Mouse (Mus musculus) thymus, postnatal 25 days (tissue): ENCODE measurements around the gene Ift122.
A peak's percentile ranks its signal among the peaks of the same experiment; 100 is the strongest.
"Not testable (repeated sequence)": the region's sequence is repeated elsewhere in the genome, so short reads cannot be mapped to it uniquely, and the experiment has no call there.

Experiments
- DNase-seq: peaks from one replicate; pipeline ENCODE4 v3.0.0; 2022

Gene Ift122

DNA sequence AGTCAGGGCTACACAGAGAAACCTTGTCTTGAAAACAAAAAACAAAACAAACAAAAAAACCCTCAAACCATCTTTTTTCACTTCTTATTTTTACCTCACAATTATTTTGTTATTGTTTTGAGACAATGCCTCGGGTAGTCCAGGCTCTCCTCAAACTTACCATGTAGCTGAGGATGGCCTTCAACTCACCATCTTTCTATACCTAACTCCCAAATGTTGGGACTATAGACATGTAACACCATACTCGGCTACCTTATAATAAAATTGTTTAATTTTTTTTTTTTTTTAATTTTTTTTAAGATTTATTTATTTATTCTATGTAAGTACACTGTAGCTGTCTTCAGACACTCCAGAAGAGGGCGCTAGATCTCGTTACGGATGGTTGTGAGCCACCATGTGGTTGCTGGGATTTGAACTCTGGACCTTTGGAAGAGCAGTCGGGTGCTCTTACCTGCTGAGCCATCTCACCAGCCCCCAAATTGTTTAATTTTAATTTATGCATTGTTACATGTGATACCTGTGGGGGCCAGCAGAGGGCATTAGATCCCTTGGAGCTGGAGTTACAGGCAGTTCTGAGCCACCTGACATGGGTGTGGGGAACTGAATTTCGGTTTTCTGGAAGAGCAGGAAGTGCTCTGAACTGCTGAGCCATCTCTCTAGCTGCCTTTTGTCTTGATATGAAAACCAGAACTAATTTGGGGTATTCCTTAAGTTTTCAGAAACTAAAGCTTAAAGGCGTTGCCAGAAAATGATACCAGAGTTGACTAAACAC lies 6.4 kb upstream of the Ift122 start:
- peak; percentile 76 for DNase-seq

DNA sequence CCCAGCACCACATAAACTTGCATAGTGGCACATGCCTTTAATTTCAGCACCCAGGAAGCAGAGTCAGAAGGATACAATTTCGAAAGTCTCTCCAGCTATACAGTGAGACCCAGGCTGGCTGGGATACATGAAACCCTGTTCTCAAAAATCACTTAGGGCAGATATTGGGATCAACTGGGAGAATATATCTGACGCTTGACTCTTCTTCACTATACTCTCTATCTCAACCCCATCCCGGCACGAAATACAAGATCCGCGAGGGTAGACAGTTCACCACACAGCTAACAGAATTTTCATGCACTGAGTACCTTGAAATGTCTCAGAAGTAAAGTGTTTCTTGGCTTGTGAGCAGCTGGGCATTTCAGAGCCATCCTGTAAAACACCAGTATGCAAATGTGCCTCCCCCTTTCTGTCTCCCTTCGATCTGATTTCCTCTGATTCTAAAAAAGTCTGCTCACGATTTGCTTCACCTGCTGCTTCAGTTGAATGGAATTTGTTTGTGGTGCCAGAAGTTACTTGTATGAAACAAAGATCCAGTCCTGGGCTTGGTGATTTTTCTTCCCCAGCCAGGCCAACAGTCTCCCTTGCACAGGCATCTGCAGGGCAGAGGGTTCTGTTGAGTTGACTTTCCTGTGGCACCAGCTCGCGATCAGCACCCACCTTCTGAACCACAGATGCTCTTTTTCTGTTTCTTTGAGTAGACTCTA lies 4.5 kb upstream of the Ift122 start:
- no peak for DNase-seq

DNA sequence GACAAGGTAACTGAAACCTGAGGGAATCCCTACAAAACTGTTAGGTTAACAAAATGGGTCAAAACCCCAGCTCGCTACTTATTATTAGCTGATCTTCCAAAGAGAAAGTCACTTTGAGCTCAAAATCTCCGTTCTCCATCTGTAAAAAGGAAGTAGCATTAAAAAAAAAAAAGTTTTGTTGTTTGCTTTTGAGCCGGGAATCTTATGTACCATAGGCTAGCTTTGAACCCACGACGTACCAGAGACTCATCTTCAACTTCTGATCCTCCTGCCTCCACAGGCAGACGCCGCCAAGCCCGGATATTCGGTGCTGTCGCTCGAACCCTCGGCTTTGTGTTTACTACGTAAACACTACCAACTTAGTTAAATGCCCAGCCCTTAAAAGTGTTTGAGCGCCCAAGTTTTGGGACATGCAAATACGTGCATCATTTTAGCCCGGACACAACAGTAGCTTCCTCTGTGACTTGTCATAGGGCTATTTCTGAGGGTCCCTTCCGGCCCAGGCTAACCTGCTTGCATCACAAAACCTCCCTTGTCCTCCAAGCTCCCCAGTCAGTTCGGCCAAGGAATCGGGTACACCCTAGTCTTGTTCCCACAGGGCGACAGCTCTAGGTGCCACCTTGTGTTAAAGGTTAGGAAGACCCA lies 702 bp upstream of the Ift122 start:
- DNase-seq: no peak

DNA sequence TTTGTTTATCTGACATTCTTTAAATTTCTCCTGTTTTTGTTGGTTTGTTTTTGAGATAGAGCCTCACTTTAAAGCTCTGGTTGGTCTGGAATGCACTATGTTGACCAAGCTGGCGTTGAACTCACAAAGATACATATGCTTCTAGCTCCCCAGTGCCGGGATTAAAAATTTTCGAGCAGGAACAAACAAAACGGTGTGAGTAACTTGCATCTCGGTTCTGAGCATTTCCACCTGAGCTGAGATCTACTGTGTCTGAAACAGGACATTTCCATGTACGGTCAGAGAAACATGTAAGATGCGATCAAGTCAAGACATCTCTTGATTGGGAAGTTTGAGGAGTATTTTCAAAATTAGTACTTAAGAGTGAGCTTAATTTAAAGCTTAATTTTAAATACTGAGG lies 715 bp downstream of the Ift122 start:
- DNase-seq: no peak

DNA sequence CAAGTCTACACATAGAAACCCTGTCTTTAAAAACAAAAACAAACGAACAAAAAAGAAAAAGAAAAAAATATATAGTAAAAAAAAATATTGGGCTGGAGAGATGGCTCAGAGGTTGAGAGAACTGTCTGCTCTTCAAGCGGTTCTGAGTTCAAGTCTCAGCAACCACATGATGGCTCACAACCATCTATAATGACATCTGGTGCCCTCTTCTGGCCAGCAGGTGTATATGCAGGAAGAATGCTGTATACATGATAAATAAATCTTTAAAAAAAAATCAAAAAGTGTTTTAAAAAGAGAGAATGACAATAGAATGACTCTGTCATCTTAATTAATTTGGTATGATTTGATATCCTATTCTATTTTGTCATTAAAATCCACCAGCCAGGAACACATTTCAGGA lies 1.2 kb downstream of the Ift122 start:
- peak; percentile 16 for DNase-seq

DNA sequence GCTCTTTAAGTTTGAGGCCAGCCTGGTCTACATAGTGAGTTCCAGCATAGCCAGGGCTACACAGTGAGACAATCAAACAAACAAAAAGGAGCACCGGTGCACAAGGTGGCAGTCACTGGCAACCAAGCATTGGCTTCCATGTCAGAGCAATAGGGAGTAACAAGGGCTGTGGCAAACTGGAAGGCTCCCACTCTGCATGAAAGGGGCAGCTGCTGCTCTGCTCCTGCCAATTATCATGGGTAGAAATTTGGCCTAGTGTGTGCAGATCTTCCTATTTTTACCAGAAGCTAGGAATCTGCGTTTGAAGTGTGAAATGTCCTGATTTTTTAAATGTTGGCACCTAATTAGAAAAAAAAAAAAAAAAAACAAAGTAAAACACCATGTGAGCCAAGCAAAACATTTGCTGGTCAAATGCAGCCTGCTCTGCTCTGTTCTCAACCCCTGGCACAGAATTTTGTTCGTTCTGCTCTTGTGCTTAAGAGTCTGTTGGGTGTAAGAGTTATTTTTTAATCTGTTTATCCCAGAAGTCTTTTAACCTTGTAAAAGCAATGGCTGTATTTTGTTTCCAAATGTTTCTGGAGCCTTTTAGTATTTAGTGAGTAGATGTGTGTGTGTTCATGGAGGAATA lies 2.6 kb downstream of the Ift122 start:
- DNase-seq: no peak

DNA sequence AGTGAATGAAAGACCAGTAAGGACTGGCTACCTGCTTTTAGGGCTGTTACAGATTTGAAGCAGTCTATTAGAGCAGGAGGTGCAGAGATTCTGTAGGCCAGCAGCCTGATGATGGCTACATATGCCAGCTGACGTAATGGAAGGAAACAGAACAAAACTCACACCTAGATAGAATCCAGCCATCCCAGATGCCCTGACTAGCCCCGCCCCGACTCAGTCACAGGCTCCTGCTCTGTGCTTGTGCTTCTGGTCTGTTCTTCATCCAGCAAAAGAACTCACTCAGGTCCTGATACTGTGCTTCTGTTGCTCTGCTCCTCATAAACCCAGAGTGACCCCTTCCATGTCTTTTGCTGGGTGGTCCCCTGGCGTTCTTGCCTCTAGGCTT lies 3.1 kb downstream of the Ift122 start:
- no peak for DNase-seq

DNA sequence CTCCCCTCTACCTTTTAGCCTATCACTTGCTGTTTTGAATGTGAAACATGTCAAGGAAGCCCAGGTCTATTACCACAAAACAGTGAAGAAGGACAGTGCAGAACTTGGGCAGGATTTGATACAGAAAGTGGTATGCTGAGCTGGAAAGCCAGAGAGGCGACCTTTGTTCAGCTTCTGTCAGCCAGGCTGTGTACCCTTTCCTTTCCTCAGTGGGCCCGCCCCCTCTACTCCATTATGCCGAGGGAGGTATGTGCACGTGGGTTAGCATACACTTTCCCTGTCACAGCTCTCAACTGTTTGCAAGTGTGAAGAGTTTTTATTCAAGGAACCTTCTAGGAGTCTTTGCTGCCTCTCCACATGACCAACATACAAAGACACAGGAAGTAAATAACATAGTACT lies 6.0 kb downstream of the Ift122 start:
- DNase-seq: peak; percentile 13

DNA sequence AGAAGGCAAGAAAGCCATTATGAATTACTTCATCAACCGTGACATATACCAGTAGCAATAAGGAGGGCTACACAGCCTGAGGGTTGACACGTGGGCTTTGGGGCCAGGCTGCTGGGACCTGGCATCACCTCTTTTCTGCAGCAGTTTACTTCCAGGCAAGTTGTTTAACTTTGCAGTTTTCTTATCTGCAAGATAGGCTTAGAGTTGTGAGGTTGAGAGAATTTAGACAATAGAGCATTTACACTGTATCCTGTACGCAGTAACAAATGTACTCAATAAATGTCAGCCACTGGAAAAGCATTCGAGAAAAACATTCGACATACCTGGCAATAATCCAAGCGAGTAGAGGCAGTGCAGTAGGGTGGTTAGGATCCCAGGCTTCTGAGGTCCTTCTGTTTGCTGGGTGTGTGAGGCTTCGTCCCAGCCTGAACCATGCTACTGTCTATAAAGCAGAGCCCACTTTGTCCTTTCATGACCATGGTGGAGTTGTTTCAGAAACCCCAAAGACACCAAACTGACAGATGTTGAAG lies 6.8 kb downstream of the Ift122 start:
- no peak for DNase-seq

DNA sequence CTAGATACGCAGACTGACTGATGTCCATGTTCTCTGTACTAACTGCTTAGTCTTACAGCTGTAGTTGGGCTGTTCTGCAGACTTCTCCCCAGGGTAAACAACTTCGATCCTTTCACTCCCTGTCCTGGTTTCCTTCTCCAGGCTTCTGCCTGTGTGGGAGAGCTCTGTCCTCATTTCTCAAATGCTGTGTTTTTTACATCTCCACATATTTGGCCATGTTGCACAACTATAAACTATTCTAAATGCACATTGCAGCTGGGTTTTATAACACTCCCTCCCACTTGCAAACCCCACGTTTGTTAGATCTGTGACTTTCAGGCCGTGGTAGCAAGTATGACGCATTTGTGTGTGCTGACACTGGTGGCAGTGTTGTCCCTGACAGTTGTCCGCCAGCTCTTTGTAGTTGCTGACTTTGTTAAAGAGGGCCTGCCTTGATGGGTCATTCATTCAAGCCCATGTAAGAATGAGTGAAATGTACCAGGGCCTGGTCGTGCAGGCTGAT lies 10.1 kb downstream of the Ift122 start:
- DNase-seq: no peak

DNA sequence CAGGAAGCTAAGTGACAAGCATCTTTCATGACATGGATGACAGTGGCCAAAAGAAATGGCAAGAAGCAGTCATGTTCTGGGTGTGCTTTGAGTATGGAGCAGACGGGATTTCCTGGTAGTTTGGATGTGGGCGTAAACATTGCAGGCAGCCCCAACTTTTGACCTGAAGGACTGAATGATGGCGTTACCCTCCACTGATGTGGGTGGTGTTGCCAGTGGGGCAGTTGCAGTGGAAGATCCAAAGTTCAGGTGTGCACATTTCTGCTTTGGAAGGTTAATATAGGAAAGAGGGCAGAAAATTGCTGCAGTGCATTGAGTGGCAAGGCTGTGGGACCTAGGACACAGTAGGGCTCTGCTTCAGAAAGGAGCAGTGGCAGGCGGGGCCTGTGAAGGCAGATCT lies 12.0 kb downstream of the Ift122 start:
- DNase-seq: no peak

DNA sequence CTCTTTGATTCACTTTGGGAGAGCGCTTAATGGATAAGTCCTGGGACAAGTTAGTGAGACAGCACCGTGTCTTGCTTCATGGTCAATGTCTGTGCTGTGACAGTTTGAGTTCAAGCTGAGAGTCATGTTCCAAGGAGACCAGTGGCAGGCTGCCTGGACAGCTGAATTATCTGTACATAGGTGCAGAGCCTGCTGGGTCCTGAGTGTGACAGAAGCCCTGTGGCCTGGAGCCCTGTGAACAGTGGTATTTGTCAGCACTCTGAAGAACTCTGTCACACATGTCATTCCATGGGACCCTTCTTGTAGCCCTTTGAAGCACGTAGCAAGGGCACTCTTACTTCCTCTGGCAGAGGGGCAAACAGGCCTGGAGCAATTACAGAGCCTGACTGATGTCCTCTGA lies 13.9 kb downstream of the Ift122 start:
- DNase-seq: not testable (repeated sequence)

DNA sequence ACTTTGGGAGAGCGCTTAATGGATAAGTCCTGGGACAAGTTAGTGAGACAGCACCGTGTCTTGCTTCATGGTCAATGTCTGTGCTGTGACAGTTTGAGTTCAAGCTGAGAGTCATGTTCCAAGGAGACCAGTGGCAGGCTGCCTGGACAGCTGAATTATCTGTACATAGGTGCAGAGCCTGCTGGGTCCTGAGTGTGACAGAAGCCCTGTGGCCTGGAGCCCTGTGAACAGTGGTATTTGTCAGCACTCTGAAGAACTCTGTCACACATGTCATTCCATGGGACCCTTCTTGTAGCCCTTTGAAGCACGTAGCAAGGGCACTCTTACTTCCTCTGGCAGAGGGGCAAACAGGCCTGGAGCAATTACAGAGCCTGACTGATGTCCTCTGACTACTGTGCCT lies 18.0 kb downstream of the Ift122 start:
- not testable (repeated sequence) for DNase-seq

DNA sequence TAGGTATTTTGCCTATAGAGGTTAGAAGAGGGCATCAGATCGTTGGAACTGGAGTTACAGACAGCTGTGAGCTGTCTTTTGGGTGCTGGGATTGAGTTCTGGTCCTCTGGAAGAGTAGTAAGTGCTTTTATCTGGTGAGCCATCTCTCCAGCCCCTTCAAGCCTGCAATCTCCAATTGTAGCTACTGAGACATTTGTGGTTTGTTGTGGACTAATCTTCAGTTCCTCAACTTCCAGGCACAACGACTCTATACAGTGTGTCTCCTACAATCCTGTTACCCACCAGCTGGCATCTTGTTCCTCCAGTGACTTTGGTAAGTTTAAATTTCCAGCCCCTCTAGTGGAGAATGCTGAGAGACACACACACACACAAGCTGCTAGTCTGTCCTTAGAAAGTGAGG lies 24.0 kb downstream of the Ift122 start:
- no peak for DNase-seq

DNA sequence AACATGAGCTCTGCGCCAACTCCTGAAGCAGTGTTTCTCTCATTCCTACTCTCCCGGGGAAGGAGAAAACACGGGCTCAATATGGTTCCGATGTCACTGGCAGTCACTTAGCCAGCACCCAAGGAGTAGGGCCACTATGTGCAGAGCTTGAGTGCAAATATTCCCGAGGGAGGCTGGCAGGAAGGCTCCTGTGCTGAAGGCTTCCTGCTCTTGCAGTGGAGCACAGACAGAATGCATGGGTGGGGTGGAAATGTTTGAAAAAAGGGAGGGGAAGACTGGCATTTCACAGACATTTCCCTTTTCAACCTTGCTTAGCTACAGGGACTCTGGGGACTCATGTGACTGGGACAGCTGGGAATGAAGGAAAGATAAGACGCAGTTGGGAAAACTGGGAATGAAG lies 25.4 kb downstream of the Ift122 start:
- no peak for DNase-seq

DNA sequence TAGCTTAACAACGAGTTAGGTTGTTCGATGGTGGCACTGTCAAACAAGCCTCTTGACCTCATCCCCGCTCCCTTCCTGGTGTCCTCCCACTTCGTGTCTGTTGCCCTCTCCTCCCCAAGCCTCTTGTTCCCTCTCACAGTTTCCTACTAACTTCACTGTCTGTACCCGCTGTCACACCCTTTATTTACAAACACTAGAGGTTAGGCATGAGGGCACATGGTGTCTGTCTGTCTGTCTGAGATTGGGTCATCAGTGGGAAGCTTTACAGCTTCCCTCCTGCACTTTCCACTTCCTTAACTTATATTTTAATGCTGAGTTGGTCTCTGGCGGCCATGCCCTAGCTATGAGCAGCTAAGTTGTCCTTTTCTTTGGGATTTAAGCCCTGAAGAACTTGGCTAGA lies 26.5 kb downstream of the Ift122 start:
- no peak for DNase-seq

DNA sequence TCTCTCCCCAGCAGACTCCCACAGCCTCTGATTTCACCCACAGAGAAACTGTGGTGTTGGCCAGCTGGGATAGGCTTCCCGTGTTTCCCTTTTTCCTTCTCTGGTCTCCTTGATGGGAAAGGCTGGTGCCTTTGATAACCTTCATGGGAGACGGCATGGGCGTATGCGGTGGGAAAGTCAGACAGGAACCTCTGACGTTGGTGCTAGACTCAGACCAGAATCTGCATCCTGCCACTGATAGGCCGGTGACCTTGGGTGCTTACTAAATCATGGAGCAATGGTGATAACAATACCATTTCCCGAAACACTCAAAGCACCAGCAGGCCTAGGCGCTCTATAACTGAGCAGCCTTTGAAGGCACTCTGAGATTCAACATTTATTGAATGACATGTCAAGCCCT lies 27.5 kb downstream of the Ift122 start:
- DNase-seq: no peak

DNA sequence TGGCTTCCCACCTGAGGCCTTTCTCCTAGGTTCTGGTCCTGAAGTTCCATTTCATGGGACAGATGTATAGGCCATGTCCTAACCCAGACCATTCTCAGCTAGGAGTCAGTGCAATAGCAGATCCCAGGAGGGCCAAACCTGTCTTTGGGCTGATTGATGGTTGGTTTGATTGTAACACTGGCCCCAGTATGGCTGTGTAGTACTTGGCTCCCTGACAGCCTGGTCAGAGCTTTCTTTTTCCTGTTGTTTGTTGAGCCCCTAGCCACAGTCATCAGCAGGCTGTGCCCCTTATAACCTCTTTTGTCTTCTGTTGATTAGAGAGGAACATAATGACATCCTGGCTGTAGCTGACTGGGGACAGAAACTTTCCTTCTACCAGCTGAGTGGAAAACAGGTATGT lies 30.7 kb downstream of the Ift122 start:
- no peak for DNase-seq

DNA sequence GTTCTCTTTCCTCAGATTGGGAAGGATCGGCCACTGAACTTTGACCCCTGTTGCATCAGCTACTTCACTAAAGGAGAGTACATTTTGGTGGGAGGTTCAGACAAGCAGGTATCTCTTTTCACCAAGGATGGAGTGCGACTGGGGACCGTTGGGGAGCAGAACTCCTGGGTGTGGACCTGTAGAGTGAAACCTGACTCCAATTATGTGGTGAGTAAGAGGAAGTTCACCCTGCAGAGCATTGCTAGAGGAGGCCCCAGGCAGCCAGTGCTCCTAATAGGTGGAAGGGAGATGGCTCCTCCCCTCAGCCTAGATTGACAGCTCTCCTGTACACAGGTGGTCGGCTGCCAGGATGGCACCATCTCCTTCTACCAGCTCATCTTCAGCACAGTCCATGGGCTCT lies 33.6 kb downstream of the Ift122 start:
- peak; percentile 28 for DNase-seq

DNA sequence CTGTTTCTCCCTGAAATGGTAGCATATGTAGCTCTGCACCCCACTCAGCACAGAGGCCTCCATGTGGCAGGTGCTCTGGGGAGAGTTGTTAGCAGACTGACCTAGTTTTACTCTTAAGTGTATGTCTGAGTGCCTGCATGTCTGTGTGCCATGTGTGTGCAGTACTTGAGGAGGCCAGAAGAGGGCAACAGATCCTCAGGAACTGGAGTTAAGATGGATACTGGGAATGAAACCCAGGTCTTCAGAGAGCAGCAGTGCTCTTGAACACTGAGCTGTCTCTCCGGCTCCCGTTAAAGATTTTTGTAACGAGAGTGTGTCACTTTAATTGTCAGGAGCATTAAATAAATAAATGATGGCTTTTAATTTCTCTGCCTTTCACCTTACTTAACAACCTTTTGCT lies 35.0 kb downstream of the Ift122 start:
- peak; percentile 55 for DNase-seq

DNA sequence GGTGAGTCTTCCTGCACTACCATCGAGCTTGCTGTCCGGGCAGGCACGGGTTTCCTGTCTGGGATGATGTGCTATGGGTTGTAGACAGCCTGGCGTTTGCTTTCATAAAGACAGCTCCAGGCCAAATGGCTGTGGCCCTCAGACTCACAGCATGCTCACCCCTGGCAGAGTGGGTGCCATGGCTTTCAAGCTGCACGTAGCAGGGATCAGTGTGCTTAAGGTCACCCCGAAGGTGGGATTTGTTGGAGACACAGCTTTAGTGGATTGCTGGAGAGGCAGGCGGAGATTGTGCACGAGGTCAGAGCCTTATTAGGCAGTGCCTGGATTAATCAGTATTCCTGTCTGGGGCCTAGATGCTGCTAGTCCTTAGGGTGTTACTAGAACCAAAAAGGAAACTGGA lies 37.3 kb downstream of the Ift122 start:
- DNase-seq: no peak

DNA sequence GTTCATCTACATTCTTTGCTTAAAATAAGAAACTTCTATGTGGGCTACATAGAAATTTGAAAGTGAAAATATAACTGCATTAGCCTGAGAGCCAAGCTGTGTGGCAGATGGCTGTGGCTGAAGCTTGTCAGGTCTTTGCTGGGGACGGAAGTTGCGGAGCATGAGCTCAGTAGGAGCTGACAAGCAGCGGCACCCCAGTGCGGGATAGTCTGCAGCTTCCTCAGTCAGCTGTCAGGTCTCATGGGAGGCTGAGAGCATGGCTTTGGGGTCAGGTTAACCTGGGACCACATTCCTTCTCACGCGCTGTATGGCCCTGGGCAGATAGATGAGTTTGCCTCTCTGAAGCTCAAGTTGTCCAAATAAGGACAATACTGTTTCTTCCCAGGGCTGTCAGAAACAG lies 37.8 kb downstream of the Ift122 start:
- no peak for DNase-seq

DNA sequence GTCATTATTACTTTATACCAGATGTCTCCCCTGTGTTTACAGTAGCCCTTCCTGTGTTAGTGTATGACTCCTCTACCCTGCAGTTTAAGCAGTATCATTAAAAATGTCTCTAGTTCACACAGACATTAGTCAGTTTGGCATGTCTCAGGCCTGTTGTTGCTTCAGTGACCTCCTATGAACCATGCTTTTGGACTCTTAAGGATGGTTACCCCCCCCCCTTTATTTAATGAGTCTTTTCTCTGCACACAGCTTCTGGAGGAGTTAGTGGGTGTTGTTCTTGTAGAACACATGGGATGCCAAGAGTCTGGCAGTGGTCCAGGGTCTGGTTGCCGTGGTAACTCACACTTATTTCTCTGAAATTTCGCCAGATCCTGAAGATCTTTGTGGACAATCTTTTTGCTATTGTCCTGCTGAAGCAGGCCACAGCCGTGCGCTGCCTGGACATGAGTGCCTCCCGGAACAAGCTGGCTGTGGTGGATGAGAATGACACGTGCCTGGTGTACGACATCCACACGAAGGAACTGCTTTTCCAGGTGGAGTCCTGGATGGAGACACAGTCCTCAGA lies 38.3 kb downstream of the Ift122 start:
- DNase-seq: no peak
